Mouse (Mus musculus): ENCODE results near the gene Olfr750.
A peak's percentile ranks its signal among the peaks of the same experiment; 100 is the strongest.

Olfr750 gene

DNA sequence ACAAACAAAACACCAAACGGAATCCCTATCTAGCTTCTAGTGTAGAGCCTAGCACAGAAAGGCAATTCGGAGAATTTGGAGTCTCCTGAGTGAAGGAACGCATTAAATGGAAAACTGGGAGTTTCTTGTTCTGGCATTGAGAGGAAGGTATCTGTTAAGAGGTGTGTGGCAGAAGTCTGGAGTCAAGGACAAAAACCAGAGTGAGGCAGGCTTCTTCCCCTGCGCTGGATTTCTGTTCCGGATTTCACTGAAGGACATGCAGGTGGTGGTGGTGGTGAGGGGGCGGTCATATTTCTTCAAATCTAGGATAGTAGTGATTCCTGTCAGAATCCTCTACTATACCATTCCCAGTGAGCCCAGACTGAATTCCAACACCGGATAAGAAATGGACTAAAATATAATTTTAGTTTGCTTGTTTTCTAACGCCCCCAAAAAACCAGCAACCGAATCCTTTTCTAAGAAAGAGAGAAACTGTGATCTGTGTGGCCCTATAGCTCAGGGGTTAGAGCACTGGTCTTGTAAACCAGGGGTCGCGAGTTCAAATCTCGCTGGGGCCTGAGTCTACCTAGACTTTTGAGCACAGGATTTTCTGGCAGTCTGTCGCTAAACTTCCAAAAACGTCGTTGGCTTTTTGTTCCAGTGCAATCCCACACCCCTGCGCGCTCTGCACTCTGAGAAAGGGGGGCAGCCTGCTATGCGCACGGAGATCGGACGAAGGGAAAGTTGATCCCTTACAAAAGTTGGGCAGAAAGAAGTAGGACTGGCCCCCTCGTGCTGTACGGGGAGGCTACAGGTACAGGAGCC is 14.1 kb upstream of the Olfr750 start:
- DNase-seq (ENCODE audit: low spot score in 2 of 2) = peak; percentile 70 to 85

DNA sequence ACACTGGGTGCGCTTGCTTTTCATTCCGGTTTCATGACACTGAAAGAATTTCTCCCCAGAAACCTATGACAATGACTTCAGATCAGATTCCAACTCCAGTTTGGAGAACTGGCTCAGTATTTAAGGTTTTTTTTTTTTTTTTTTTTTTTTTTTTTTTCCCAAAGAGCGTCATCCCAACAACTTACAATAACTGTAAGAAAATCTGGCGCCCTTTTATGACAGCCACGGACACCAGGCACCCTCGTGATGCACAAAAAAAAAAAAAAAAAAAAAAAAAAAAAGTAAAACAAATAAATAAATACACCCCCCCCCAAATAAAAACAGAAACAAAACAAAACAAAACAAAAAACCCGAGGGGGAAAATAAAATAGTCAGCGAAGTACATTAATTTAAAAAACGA is 13.5 kb upstream of the Olfr750 start:
- no peak for DNase-seq (ENCODE audit: low spot score in 2 of 2)

DNA sequence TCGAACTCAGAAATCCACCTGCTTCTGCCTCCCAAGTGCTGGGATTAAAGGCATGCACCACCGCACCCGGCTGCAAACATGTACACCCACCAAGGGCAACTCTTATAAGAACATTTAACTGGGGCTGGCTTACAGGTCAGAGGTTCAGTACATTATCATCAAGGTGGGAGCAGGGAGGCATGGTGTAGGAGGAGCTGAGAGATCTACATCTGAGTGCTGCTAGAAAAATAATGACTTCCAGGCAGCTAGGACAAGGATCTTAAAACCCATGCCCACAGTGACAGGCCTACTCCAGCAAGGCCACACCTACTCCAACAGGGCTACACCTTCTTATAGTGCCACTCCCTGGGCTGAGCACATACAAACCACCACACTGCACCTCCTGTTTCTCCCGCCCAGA is 11.7 kb upstream of the Olfr750 start:
- DNase-seq (ENCODE audit: low spot score in 2 of 2) = no peak

DNA sequence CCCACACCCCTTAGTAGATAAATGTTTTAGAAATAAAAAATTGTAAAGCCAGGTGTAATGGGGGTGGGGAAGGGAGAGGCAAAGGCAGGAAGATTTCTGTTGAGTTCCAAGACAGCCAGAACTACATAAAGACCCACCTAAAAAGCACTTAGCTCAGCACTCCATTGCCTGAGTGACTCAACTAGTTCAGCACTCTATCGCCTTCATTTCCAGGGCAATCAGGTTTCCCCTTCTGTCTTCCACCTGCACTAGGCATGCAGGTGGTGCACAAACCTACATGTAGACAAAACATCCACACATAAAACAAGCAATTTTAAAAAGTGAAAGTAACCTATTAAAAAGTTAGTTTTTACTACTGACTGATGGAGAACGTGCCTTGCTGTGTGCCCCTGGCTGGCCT is 10.9 kb upstream of the Olfr750 start:
- no peak for DNase-seq (ENCODE audit: low spot score in 2 of 2)

DNA sequence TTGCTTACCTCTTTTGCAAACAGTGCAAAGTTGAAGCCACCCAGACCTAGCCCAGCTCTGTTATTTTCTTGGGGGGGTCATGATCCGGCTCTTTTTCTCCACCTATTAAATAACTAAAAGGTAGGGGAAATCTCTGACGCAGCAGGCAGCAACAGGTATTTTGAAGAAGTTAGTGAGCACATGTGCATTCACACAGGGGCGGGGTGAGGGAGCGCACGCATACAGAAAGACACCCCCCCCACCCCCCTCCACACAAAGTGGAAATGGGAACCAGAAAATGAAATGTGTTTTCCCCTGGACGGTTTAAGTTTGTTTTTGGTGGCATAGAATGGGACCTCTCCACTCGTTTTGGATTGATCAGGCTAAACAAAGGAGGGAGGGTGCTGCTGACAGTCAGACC is 9.6 kb upstream of the Olfr750 start:
- DNase-seq (ENCODE audit: low spot score in 2 of 2) = peak in 1 of 2 experiments; percentile 30

DNA sequence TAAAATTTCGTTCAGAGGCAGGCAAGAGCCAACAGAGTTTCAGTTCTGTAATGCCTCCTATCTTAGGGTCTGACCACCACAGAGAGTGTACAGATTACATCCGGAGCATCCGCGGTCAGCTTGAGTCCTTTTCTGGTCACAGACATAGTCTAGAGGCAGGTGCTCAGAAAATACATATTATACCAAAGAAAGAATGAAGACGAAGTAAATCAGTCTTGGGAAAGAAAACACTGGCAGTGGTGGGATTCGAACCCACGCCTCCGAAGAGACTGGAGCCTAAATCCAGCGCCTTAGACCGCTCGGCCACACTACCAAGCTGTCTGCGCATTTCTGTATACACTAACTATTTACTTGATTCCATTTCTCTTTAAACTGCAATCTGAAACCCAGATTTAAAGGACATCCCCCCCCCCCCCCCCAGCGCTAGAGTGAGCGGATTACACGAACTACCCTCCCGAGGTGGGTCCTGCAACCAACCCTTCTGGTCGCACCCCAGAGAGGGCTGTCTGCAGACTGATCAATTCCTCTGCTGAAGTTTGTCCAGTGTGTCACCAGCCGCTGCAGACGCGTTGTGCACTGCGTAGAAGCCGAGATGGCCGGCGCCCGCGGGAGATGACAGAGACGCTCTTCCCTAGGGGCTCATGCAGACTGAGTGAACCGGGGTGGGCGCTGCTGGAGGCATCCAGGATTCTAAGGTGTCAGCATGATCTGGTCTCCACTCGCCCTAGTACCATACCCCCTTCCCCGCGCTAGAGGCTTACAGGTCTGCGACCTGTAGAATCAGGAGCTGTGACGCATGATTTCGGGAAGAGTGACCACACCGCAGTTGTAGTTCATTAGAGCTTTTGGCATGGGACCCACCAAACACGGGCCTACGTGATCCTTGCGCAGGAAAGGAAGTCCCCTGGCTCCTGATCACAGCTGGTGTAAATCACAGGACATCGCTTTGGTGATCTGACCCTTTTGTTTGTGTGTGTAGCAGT is 8.7 kb upstream of the Olfr750 start:
- DNase-seq (ENCODE audit: low spot score in 2 of 2) = peak in 1 of 2 experiments; percentile 68

DNA sequence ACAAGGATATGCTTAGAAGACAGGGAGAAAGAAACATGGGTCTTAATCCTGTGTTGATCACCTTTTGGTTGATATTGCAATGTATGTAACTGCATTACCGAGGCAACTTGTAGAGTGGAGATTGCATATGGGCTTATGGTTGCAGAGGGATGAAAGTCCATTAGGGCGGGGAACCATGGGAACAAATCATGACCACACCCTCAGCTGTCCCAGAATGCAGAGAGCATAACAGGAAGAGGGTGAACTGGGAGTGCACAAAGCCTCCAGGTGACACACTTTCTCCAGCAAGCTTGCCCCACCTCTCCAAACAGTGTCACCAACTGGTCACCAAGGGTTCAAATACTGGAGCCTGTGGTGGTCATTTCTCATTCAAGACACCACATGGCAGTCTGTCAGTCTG is 6.8 kb upstream of the Olfr750 start:
- no peak for DNase-seq (ENCODE audit: low spot score in 2 of 2)

DNA sequence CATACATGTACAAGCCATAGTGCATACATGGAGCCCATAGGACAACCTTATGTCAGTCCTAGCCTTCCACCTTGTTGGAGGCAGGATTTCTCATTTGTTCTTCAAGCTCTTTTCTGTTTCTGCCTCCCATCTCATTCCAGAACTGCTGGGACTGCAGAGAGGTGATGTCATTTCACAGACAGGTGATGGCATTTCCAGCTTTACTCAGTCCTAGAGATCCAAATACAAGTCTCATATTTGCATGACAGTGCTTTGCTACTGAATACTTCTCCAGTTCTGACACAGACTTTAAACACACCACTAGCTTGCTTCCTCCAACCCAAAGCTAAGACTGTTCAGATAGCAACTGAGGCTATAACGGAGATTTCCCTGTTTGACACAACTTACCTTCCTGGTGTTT is 4.9 kb upstream of the Olfr750 start:
- DNase-seq (ENCODE audit: low spot score in 2 of 2) = no peak

DNA sequence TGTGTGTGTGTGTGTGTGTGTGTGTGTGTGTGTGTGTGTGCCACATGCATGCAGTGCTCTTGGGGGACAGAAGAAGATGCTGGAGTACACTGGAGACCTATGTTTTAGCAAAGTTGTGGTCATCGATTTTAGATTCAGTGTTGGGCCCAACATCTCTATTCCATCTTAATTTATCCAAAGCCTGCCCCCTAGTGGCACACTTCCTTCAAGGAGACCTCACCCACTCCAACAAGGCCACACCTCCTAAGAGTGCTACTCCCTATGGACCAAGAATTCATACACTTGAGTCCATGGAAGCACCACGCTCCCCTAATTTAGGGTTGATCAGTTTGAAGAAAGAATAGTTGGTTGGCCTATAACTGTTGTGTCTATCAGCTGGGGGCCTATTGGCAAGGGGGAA is 4.6 kb downstream of the Olfr750 start:
- peak; percentile 53 to 83 for DNase-seq (ENCODE audit: low spot score in 2 of 2)

DNA sequence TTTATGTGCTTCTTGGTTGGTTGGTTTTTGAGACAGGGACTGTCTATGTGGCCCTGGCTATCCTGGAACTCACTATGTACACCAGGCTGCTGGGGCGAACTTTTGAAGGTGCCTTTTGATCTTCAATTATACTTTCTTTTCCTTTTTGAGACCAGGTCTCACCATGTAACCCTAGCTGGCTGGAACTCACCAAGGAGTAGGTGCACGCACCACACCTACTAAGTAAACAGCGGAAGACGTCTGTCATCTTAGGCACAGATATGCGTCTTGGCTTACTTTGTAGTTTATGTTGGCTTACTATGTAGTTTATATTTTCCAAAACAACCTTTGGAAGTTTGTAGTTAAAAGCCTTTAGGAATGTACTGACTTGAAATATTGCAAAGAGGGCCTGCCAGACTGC is 5.3 kb downstream of the Olfr750 start:
- DNase-seq (ENCODE audit: low spot score in 2 of 2) = no peak

DNA sequence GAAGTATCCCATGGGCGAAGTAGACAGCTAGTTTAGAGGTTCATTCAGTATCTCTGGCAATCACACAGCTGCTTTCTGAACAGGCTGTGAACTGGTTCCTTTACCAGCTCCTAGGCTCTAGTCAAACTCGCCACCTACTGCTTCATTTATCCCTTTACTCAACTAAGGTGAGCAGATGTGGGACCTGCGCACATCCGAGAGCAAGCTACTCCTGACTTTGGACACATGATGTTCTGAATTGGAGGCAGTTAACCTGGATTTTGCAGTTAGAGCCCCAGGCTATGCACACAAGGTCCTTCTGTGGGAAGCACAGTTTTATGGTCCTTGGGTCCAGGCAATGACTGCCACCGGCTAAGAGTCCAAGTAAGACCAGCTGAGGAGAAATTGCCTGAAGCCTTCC is 13.5 kb downstream of the Olfr750 start:
- no peak for DNase-seq (ENCODE audit: low spot score in 2 of 2)

DNA sequence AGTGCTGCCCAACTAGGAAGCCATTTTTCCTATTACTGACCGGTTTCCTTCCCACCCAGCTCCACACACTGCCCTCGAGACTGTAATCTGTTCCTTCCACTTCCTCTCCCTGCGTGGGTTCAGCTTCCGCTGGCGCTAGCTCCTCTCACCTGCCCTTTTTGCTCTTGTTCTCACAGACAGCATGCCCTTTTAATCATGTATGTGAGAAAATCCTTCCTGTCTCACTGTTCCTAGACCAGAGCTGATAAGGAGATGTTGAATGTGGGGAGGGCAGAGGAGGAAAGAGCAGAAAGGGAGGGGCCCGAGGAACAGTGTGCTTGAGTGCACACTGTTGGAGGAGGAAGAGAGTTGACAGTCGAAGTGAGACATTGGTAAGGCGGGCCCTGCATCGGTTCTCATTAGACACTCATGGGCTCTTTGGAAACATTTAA is 16.8 kb downstream of the Olfr750 start, which contains the start of gene Rnase12:
Gene Rnase12 (minus strand): TSS at position 261 of the 431 bp plus-strand sequence.
- peak in 1 of 2 experiments; percentile 21 for DNase-seq (ENCODE audit: low spot score in 2 of 2)

DNA sequence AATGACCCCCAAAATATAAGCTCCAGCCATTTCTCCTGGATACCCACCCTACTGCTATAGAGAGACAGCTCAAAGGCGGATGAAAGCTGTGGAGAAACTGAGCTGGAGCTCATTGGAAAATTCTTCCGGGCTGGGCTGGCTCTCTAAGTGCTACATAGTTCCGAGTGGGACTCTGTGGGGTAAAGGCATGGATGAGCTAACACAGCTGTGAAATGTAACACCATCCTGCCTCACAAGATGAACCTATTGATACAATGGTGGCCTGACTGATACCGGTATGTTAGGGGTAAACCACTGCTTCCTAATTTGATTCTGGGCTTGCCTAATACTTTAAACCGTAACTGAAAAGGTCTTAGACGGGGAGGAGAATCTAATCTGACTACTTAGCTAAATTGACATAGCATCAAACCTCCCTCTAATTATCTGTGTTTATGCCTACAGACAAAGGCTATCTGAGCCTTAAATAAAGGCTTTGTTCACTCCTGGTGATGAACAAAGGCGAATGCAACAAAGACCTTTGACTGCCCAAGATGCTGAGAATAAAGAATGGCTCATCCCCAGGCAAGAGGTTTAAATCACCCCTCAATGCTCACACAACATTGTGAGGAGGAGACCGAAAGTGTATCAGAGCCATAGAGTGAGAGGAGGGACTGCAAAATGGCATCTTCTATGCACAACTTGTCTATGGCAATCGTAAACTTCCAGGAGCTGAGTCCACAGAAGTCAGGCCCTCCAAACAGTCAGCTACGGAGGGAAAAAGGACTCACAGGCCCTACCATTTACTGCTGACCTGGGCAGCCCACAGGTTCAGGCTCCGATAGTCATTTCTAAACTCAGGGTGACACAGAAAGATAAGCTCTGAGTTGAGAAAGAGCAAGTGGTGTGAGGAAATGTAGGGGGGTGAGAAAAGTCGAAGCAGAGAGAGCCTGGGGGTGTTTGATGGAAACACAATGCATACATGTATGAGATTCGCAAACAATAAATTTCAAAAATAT is 19.7 kb downstream of the Olfr750 start:
- DNase-seq (ENCODE audit: low spot score in 2 of 2) = no peak

DNA sequence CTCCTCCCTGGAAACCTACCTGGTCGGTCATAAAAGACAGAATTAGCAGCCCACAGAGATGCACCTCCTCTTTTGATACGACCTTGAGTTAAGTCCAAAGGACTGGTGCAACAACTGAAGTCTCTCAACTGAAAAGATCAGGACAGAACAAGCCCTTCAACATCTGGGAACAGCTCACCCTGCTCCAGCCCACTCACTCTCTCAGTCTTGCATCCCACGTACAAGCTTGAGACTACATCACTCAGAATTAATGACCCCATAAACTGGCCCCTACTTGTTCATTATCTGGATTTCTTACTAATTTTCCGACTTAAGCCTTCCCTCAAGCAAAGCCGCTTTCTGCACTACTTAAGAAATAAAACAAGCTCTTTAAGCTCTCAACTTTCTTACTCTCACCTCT is 21.1 kb downstream of the Olfr750 start:
- DNase-seq (ENCODE audit: low spot score in 2 of 2) = no peak

DNA sequence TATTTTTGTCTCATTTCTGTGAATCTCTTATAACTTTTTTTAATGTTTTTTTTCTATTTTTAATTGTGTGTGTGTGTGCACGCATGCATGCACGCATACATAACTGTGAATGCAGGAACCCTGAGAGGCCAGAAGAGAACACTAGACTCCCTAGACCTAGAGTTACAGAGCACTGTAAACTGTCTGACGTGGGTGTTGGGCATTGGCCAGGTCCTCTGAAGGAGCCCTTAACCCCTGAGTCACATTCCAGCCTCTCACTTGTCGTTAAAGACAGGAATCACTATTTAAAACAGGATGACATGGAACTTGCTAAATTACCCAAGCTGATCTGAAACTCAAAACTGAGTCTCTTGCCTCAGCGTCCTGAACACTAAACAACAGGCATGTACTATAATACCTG is 22.3 kb downstream of the Olfr750 start:
- no peak for DNase-seq (ENCODE audit: low spot score in 2 of 2)

DNA sequence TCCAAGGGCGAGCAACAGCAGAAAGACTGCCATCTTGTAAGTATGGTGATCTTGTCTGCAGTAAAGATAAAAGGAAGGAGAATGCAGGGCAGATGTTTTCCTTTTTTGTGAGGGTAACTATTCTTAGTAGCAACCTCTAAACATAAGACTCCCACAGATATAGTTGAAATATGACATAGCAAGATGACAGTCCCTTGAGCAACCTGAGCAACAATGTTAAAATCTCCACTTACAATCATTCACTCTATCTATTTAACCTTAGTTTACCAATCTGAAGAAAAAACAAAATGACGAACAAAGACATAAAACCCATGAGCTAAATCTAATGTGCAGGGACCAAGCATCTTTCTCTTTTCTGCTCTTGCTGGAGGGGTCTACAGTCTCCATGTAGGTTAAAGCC is 24.2 kb downstream of the Olfr750 start, which contains the start of gene Rnase11:
Gene Rnase11 (minus strand): TSS at position 101 of the 400 bp plus-strand sequence.
- no peak for DNase-seq (ENCODE audit: low spot score in 2 of 2)

DNA sequence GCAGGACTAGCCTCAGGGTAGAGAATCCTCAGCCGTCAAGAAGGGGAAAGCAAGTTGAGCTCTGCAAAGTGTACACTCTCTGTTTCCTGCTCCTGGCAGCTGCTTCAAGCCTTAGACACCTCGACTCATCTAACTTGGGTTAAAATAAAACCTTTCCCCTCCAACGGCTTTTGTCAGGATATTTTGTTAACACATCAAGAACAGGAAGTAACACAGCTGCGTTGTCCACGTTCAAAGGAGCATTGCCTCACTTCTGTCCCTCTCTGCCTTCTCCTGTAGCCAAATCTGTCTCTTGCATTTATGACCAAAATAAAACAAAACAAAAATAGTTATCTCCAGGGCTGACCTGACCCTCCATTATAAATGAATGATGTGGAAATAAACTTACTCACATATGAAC is 26.4 kb downstream of the Olfr750 start:
- DNase-seq (ENCODE audit: low spot score in 2 of 2) = no peak

DNA sequence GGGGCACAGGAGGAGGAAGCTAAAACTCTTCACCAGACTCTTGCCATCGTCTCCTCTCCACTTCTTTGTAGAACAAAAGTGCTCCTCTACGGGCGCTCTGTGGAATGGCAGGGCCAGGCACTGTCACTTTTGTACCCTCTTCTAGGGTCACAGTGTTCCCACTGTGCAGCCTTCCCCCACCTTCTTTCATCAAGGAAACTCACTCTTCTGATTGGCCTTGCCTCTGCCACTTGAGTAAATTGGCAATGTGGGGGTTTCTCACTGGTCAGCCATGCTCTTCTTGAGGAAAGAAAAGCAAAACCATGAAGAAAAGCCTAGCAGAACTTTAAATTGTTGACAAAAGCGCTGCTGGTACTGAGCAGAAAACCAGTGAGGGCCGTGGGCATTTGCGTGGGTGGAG is 32.5 kb downstream of the Olfr750 start, which contains the start of gene Rnase9:
Gene Rnase9 (minus strand): TSS at position 101 of the 400 bp plus-strand sequence.
- no peak for DNase-seq (ENCODE audit: low spot score in 2 of 2)

DNA sequence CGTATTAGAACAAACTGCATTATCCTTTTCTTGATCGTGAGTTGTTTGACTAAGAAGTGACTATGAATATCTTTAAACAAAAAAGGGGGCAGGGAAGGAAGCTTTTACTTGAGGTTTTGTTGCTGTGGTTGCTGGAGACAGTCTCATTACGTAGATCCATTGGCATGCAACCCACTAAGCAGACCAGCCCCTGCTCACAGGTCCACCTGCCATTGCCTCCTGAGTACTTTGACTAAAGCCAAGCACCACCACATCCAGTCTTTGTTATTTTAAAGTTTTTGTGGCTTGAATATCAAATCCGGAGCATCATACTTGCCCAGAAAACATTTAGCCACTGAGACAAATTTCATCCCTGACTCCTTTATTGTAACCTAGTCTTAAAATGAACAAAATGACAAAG is 38.0 kb downstream of the Olfr750 start:
- DNase-seq (ENCODE audit: low spot score in 2 of 2) = no peak

DNA sequence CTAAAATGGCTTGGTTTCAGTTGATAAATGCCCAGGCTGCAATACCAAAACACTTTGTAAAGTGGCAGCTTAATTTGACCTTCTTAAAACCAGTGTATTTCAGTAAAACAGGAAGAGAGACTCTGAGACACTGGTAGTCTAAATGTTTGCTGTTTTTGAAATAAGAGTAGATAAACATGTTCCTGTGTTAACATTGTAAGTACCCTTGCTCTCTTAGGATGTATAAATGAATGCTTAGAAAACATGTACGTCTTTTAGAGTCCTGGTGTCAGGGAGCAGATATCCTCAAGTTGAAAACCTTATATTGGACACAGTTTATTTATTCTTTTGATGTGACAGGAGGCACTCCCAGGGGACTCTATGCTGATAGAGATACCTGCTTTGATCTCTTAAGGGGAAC is 39.0 kb downstream of the Olfr750 start:
- no peak for DNase-seq (ENCODE audit: low spot score in 2 of 2)

Data from spleen, postnatal 10 days (tissue).